Mouse (Mus musculus) midbrain, postnatal 0 days (tissue): ENCODE measurements at regions not wholly inside any gene's neighbourhood (a gene's known extent, or its start where the extent isn't known, plus 50 kb on each side); places are given as distances from the start of the nearest gene placed in this dataset.

Experiments used
- ATAC-seq: fragments of 200-750 bp; cut with Nextera tagmentation; 2 replicates; pipeline ENCODE4 v1.8.0; 2017; ENCODE audit warnings: moderate number of reproducible peaks, mild to moderate bottlenecking, moderate TSS enrichment, moderate library complexity; ENCODE audit not compliant: low FRiP score
- DNase-seq: peaks from one replicate; pipeline ENCODE4 v3.0.0-alpha.2; 2015; ENCODE audit warnings: low spot score
- H3K27ac ChIP-seq: fragments of 300-500 bp; sonication (generic); 2 replicates; pipeline ENCODE4 v1.5.1; 2014; ENCODE audit warnings: low read depth, mild to moderate bottlenecking, low read length, mixed read lengths
- H3K27me3 ChIP-seq: fragments of 300-500 bp; sonication (generic); 2 replicates; pipeline ENCODE4 v1.6.1; 2014; ENCODE audit warnings: low read length, control low read depth, mixed read lengths; ENCODE audit not compliant: insufficient read depth
- H3K36me3 ChIP-seq: fragments of 300-500 bp; sonication (generic); 2 replicates; pipeline ENCODE4 v1.6.1; 2014; ENCODE audit warnings: low read length, control low read depth, mixed read lengths; ENCODE audit not compliant: insufficient read depth
- H3K4me1 ChIP-seq: fragments of 300-500 bp; sonication (generic); 2 replicates; pipeline ENCODE4 v1.6.1; 2014; ENCODE audit warnings: mild to moderate bottlenecking, control low read depth, antibody characterized with exemption, low read length, mixed read lengths; ENCODE audit not compliant: insufficient read depth
- H3K4me2 ChIP-seq: fragments of 300-500 bp; sonication (generic); 2 replicates; pipeline ENCODE4 v1.6.1; 2014; ENCODE audit warnings: low read depth, mild to moderate bottlenecking, low read length, mixed read lengths; ENCODE audit not compliant: poor library complexity, severe bottlenecking
- H3K4me3 ChIP-seq: fragments of 300-500 bp; sonication (generic); 2 replicates; pipeline ENCODE4 v1.5.1; 2014; ENCODE audit warnings: low read depth, mild to moderate bottlenecking, low read length, moderate library complexity
- H3K9ac ChIP-seq: fragments of 300-500 bp; sonication (generic); replicated peaks from 2 replicates; pipeline ENCODE4 v1.6.1; 2014; ENCODE audit warnings: mild to moderate bottlenecking, low read length, moderate library complexity, mixed read lengths; ENCODE audit not compliant: poor library complexity, severe bottlenecking
- H3K9me3 ChIP-seq: fragments of 300-500 bp; sonication (generic); 2 replicates; pipeline ENCODE4 v1.6.1; 2016; ENCODE audit warnings: low read length, control low read depth
- CTCF ChIP-seq: IDR thresholded peaks from 2 replicates; pipeline ENCODE4 v1.5.1; 2016; ENCODE audit warnings: antibody characterized with exemption, mild to moderate bottlenecking
- WGBS: fragments of 180-500 bp; shearing (Covaris S2); extraction: QIAGEN DNeasy Blood & Tissue Kit; methylation state at CpG from one replicate; pipeline ENCODE4 v1.1.7; 2014; 5-methylcytosine and 5-hydroxymethylcytosine counted together

GRCm38 (mm10) chr4:125185076-125185475 lies 57.4 kb upstream of the Zc3h12a start:
- H3K9ac ChIP-seq: no peak overlapping the region
- no peaks in the 10 kb centered on the region for H3K36me3 ChIP-seq
- no peak overlapping the region for H3K27ac ChIP-seq
- H3K4me3 ChIP-seq: no peak overlapping the region
- H3K9me3 ChIP-seq: no peaks in the 10 kb centered on the region
- no peaks in the 10 kb centered on the region for H3K4me1 ChIP-seq
- WGBS: 85% methylated on average over 5 of the region's 5 CpGs
- no peaks in the 10 kb centered on the region for H3K27me3 ChIP-seq
- ATAC-seq (no peak), DNase-seq (no peak)
- no peak overlapping the region for H3K4me2 ChIP-seq
- no peak for TF ChIP-seq CTCF

GRCm38 (mm10) chr4:125180947-125181346 lies 53.3 kb upstream of the Zc3h12a start:
- Histone ChIP-seq H3K4me1 (no peaks in the 10 kb centered on the region), H3K27me3 (no peaks in the 10 kb centered on the region), H3K27ac (no peak overlapping the region), H3K4me2 (no peak overlapping the region), H3K4me3 (no peak overlapping the region), H3K36me3 (no peaks in the 10 kb centered on the region), H3K9me3 (no peaks in the 10 kb centered on the region), H3K9ac (no peak overlapping the region)
- TF ChIP-seq CTCF: no peak
- WGBS: 87% methylated on average over 6 of the region's 6 CpGs
- DNase-seq (no peak), ATAC-seq (no peak)

- H3K4me2 ChIP-seq: no peak overlapping the region
- no peak overlapping the region for H3K4me3 ChIP-seq
- H3K4me1 ChIP-seq: no peaks in the 10 kb centered on the region
- no peak overlapping the region for H3K9ac ChIP-seq
- WGBS: 96% methylated on average over 3 of the region's 3 CpGs
- no peaks in the 10 kb centered on the region for H3K9me3 ChIP-seq
- no peak for DNase-seq
- H3K27ac ChIP-seq: no peak overlapping the region
- no peak for TF ChIP-seq CTCF
- H3K36me3 ChIP-seq: no peaks in the 10 kb centered on the region
- ATAC-seq: no peak
- H3K27me3 ChIP-seq: no peaks in the 10 kb centered on the region
Measured at GRCm38 (mm10) chr4:125178552-125178951, 50.9 kb upstream of the Zc3h12a start.

GRCm38 (mm10) chr4:125177666-125178065 lies 50.0 kb upstream of the Zc3h12a start:
- Histone ChIP-seq H3K4me1 (no peaks in the 10 kb centered on the region), H3K9ac (no peak overlapping the region), H3K36me3 (no peaks in the 10 kb centered on the region), H3K4me3 (no peak overlapping the region), H3K9me3 (no peaks in the 10 kb centered on the region), H3K4me2 (no peak overlapping the region), H3K27ac (no peak overlapping the region), H3K27me3 (no peaks in the 10 kb centered on the region)
- DNase-seq: no peak
- no peak for ATAC-seq
- 32% methylated on average over 6 of the region's 6 CpGs for WGBS
- no peak for TF ChIP-seq CTCF
